Mouse (Mus musculus) stomach, postnatal 0 days (tissue): ENCODE measurements at regions not wholly inside any gene's neighbourhood (a gene's known extent, or its start where the extent isn't known, plus 50 kb on each side); places are given as distances from the start of the nearest gene placed in this dataset.

Experiments used
- CTCF ChIP-seq: IDR thresholded peaks from 2 replicates; pipeline ENCODE4 v1.5.1; 2016; ENCODE audit warnings: antibody characterized with exemption, low read depth, mild to moderate bottlenecking, moderate library complexity
- EP300 ChIP-seq: optimal IDR thresholded peaks from 2 replicates; pipeline ENCODE3; 2016; ENCODE audit warnings: antibody characterized with exemption

DNA sequence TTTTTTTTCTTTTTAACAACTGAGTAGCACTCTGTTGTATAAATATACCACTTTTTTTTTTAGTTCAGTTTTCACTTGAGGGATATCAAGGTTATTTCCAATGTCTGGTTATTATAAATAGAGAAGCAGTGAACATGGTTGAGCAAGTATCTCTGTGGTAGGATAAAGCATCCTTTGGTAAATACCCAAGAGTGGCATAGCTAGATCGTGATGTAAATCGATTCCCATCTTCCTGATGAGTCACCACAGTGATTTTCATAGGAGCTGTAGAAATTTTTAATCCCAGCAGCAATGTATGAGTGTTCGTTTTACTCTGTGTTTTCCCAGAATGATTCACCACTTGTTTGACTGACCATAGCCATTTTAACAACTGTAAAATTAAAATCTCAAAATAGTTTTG is 2212.0 kb downstream of the 9330182O14Rik start:
- TF ChIP-seq CTCF (no peak), EP300 (no peak)
